Mouse (Mus musculus): ENCODE data around the gene Frmd6. TPM values are rescaled to one million over a fixed set of nuclear protein-coding genes. Genes with fewer than 3 reads are reported as not detected.

Frmd6 gene
- polyA plus RNA-seq, 1 experiment from 2014 or later, result 70.7 TPM

GRCm38 (mm10) chr12:70868190-70868987 lies 43.1 kb downstream of the Frmd6 start:
- Histone ChIP-seq H3K36me3 (peaks cover 8% of the 10 kb centered on the region), H3K9ac (no peak overlapping the region), H3K4me3 (no peak overlapping the region), H3K27me3 (no peaks in the 10 kb centered on the region), H3K4me1 (peaks cover 36% of the 10 kb centered on the region), H3K9me3 (no peaks in the 10 kb centered on the region), H3K4me2 (no peak overlapping the region), H3K27ac (0 out of 2 replicates have a peak overlapping the region, but pooled peaks have one; percentile 33)
- ATAC-seq (ENCODE audit: insufficient number of reproducible peaks, low FRiP score, low TSS enrichment, low read depth), result no peak
- 35% methylated on average over 7 of the region's 7 CpGs for WGBS

- WGBS, result 75% methylated on average over 9 of the region's 9 CpGs
- no peak for ATAC-seq (ENCODE audit: insufficient number of reproducible peaks, low FRiP score, low TSS enrichment, low read depth)
- peaks cover 32% of the 10 kb centered on the region for H3K4me1 ChIP-seq
Observed at GRCm38 (mm10) chr12:70868988-70869291, 43.6 kb downstream of the Frmd6 start.

GRCm38 (mm10) chr12:70873544-70873943 lies 48.2 kb downstream of the Frmd6 start:
- Histone ChIP-seq H3K4me1 (peaks cover 14% of the 10 kb centered on the region), H3K9ac (no peak overlapping the region), H3K9me3 (no peaks in the 10 kb centered on the region), H3K27me3 (no peaks in the 10 kb centered on the region), H3K27ac (no peak overlapping the region), H3K4me2 (no peak overlapping the region), H3K36me3 (peaks cover 19% of the 10 kb centered on the region), H3K4me3 (no peak overlapping the region)
- 64% methylated on average over 6 of the region's 6 CpGs for WGBS
- no peak for ATAC-seq (ENCODE audit: insufficient number of reproducible peaks, low FRiP score, low TSS enrichment, low read depth)

More at GRCm38 (mm10) chr12:70868988-70869291, 43.6 kb downstream of the Frmd6 start:
- Histone ChIP-seq H3K4me2 (no peak overlapping the region), H3K9ac (no peak overlapping the region), H3K27me3 (no peaks in the 10 kb centered on the region), H3K4me3 (no peak overlapping the region), H3K36me3 (peaks cover 9% of the 10 kb centered on the region), H3K9me3 (no peaks in the 10 kb centered on the region), H3K27ac (no peak overlapping the region)

GRCm38 (mm10) chr12:70876270-70876998 lies 51.1 kb downstream of the Frmd6 start:
- no peak for ATAC-seq (ENCODE audit: insufficient number of reproducible peaks, low FRiP score, low TSS enrichment, low read depth)
- Histone ChIP-seq H3K27me3 (no peaks in the 10 kb centered on the region), H3K4me2 (no peak overlapping the region), H3K4me3 (no peak overlapping the region), H3K27ac (no peak overlapping the region), H3K36me3 (peaks cover 48% of the 10 kb centered on the region), H3K4me1 (peaks cover 10% of the 10 kb centered on the region), H3K9ac (no peak overlapping the region), H3K9me3 (no peaks in the 10 kb centered on the region)
- 81% methylated on average over 21 of the region's 21 CpGs for WGBS

GRCm38 (mm10) chr12:70877926-70878710 lies 52.8 kb downstream of the Frmd6 start:
- ATAC-seq (ENCODE audit: insufficient number of reproducible peaks, low FRiP score, low TSS enrichment, low read depth), result no peak
- no peak overlapping the region for H3K4me3 ChIP-seq
- no peak overlapping the region for H3K27ac ChIP-seq
- H3K4me1 ChIP-seq, result peaks cover 16% of the 10 kb centered on the region
- WGBS, result 85% methylated on average over 20 of the region's 20 CpGs
- peaks cover 62% of the 10 kb centered on the region for H3K36me3 ChIP-seq
- no peaks in the 10 kb centered on the region for H3K27me3 ChIP-seq
- H3K9me3 ChIP-seq, result no peaks in the 10 kb centered on the region
- no peak overlapping the region for H3K4me2 ChIP-seq
- no peak overlapping the region for H3K9ac ChIP-seq

- H3K36me3 ChIP-seq, result peaks cover 66% of the 10 kb centered on the region
- H3K4me3 ChIP-seq, result no peak overlapping the region
- peak overlapping the region; percentile 27; the same call in 1 of the 2 replicates for H3K27ac ChIP-seq
- no peak for ATAC-seq (ENCODE audit: insufficient number of reproducible peaks, low FRiP score, low TSS enrichment, low read depth)
- no peak overlapping the region for H3K4me2 ChIP-seq
- H3K9ac ChIP-seq, result no peak overlapping the region
- WGBS, result 64% methylated on average over 9 of the region's 9 CpGs
- H3K9me3 ChIP-seq, result no peaks in the 10 kb centered on the region
- H3K4me1 ChIP-seq, result peaks cover 16% of the 10 kb centered on the region
- H3K27me3 ChIP-seq, result no peaks in the 10 kb centered on the region
Observed at GRCm38 (mm10) chr12:70880396-70880975, 55.2 kb downstream of the Frmd6 start.

- Histone ChIP-seq H3K36me3 (peaks cover 72% of the 10 kb centered on the region), H3K4me2 (no peak overlapping the region), H3K4me3 (no peak overlapping the region), H3K27me3 (no peaks in the 10 kb centered on the region), H3K27ac (no peak overlapping the region), H3K9me3 (no peaks in the 10 kb centered on the region), H3K4me1 (peaks cover 14% of the 10 kb centered on the region), H3K9ac (no peak overlapping the region)
- ATAC-seq (ENCODE audit: insufficient number of reproducible peaks, low FRiP score, low TSS enrichment, low read depth), result no peak
- WGBS, result 76% methylated on average over 12 of the region's 12 CpGs
Observed at GRCm38 (mm10) chr12:70881340-70881739, 56.0 kb downstream of the Frmd6 start.

GRCm38 (mm10) chr12:70881854-70882253 lies 56.5 kb downstream of the Frmd6 start:
- no peak overlapping the region for H3K4me2 ChIP-seq
- H3K27ac ChIP-seq, result no peak overlapping the region
- no peaks in the 10 kb centered on the region for H3K27me3 ChIP-seq
- no peak overlapping the region for H3K4me3 ChIP-seq
- no peak overlapping the region for H3K9ac ChIP-seq
- WGBS, result 82% methylated on average over 4 of the region's 4 CpGs
- peaks cover 75% of the 10 kb centered on the region for H3K36me3 ChIP-seq
- peaks cover 12% of the 10 kb centered on the region for H3K4me1 ChIP-seq
- ATAC-seq (ENCODE audit: insufficient number of reproducible peaks, low FRiP score, low TSS enrichment, low read depth), result 0 out of 2 replicates have a peak, but pooled peaks have one; percentile 22
- H3K9me3 ChIP-seq, result no peaks in the 10 kb centered on the region

- ATAC-seq (ENCODE audit: insufficient number of reproducible peaks, low FRiP score, low TSS enrichment, low read depth), result no peak
- Histone ChIP-seq H3K4me2 (no peak overlapping the region), H3K27me3 (no peaks in the 10 kb centered on the region), H3K9me3 (no peaks in the 10 kb centered on the region), H3K36me3 (peaks cover 78% of the 10 kb centered on the region), H3K4me1 (peaks cover 12% of the 10 kb centered on the region), H3K9ac (no peak overlapping the region), H3K4me3 (no peak overlapping the region), H3K27ac (0 out of 2 replicates have a peak overlapping the region, but pooled peaks have one; percentile 22)
- 81% methylated on average over 14 of the region's 14 CpGs for WGBS
Observed at GRCm38 (mm10) chr12:70883141-70883540, 57.8 kb downstream of the Frmd6 start.

GRCm38 (mm10) chr12:70884113-70884512 lies 58.8 kb downstream of the Frmd6 start:
- Histone ChIP-seq H3K4me3 (no peak overlapping the region), H3K27me3 (no peaks in the 10 kb centered on the region), H3K36me3 (peaks cover 78% of the 10 kb centered on the region), H3K4me2 (no peak overlapping the region), H3K4me1 (peaks cover 12% of the 10 kb centered on the region), H3K27ac (no peak overlapping the region), H3K9ac (no peak overlapping the region), H3K9me3 (no peaks in the 10 kb centered on the region)
- 82% methylated on average over 7 of the region's 7 CpGs for WGBS
- no peak for ATAC-seq (ENCODE audit: insufficient number of reproducible peaks, low FRiP score, low TSS enrichment, low read depth)

GRCm38 (mm10) chr12:70884973-70885372 lies 59.7 kb downstream of the Frmd6 start:
- no peaks in the 10 kb centered on the region for H3K27me3 ChIP-seq
- WGBS, result 76% methylated on average over 6 of the region's 6 CpGs
- H3K4me3 ChIP-seq, result no peak overlapping the region
- ATAC-seq (ENCODE audit: insufficient number of reproducible peaks, low FRiP score, low TSS enrichment, low read depth), result no peak
- H3K27ac ChIP-seq, result no peak overlapping the region
- no peaks in the 10 kb centered on the region for H3K9me3 ChIP-seq
- no peak overlapping the region for H3K9ac ChIP-seq
- H3K4me2 ChIP-seq, result no peak overlapping the region
- H3K36me3 ChIP-seq, result peaks cover 78% of the 10 kb centered on the region
- peaks cover 12% of the 10 kb centered on the region for H3K4me1 ChIP-seq
